ENCODE assay signal across 8 mouse cellular contexts in genomic region chr16:77535021-77535420, GRCm38 (mm10).
DNase-seq lines count a peak whose midpoint lies in the region; ATAC-seq and TF ChIP-seq lines count a peak whose summit lies in the region.

No protein-coding gene starts in this region.

- no peaks in the 10 kb centered on the region for H3K27me3 ChIP-seq in forebrain, embryonic 15.5 days
- H3K27me3 ChIP-seq in forebrain, embryonic 16.5 days (replicated peaks; ENCODE audit: control insufficient read depth, insufficient read depth, low read length): no peaks in the 10 kb centered on the region
- H3K27me3 ChIP-seq in midbrain, embryonic 13.5 days: no peaks in the 10 kb centered on the region
- no peaks in the 10 kb centered on the region for H3K27me3 ChIP-seq in midbrain, embryonic 10.5 days (ENCODE audit: low read depth, poor library complexity, severe bottlenecking)
- H3K27me3 ChIP-seq in hindbrain, embryonic 14.5 days (ENCODE audit: control insufficient read depth, insufficient read depth, low read length): no peaks in the 10 kb centered on the region
- no peaks in the 10 kb centered on the region for H3K27me3 ChIP-seq in stomach, postnatal 0 days (ENCODE audit: control insufficient read depth, insufficient read depth, low read length)

- no peak overlapping the region for H3K9ac ChIP-seq in forebrain, embryonic 15.5 days (replicated peaks)
- H3K9ac ChIP-seq in forebrain, embryonic 16.5 days (replicated peaks; ENCODE audit: low read depth, low read length): no peak overlapping the region
- no peak overlapping the region for H3K9ac ChIP-seq in midbrain, embryonic 13.5 days (replicated peaks)
- H3K9ac ChIP-seq in hindbrain, embryonic 14.5 days: no peak overlapping the region
- no peak overlapping the region for H3K9ac ChIP-seq in stomach, postnatal 0 days (ENCODE audit: low read length)

- 0 out of 2 replicates have a peak, but pooled peaks cover 2% of the 10 kb centered on the region for H3K36me3 ChIP-seq in forebrain, embryonic 15.5 days
- 0 out of 2 replicates have a peak, but pooled peaks cover 2% of the 10 kb centered on the region for H3K36me3 ChIP-seq in forebrain, embryonic 16.5 days (ENCODE audit: control insufficient read depth, insufficient read depth)
- H3K36me3 ChIP-seq in midbrain, embryonic 13.5 days: peaks cover 6% of the 10 kb centered on the region; the same call in 1 of the 2 replicates
- peaks cover 8% of the 10 kb centered on the region; the same call in 1 of the 2 replicates for H3K36me3 ChIP-seq in midbrain, embryonic 10.5 days
- no peaks in the 10 kb centered on the region for H3K36me3 ChIP-seq in hindbrain, embryonic 14.5 days (replicated peaks; ENCODE audit: control insufficient read depth, insufficient read depth)
- H3K36me3 ChIP-seq in stomach, postnatal 0 days (ENCODE audit: control insufficient read depth, insufficient read depth, low read length): no peaks in the 10 kb centered on the region

- DNase-seq in midbrain, embryonic 10.5 days (ENCODE audit: low spot score): no peak
- DNase-seq in hindbrain, embryonic 14.5 days (ENCODE audit: low spot score): peak; percentile 64
- DNase-seq in stomach, postnatal 0 days (ENCODE audit: low spot score): no peak
- DNase-seq in testis, postnatal 14 days (ENCODE audit: low spot score): no peak
- DNase-seq in gastrocnemius, postnatal 4 days (ENCODE audit: low spot score in 2 of 2): no peak

- no peak overlapping the region for H3K4me3 ChIP-seq in forebrain, embryonic 15.5 days
- no peak overlapping the region for H3K4me3 ChIP-seq in forebrain, embryonic 16.5 days (replicated peaks; ENCODE audit: low read length)
- no peak overlapping the region for H3K4me3 ChIP-seq in midbrain, embryonic 13.5 days (replicated peaks)
- no peak overlapping the region for H3K4me3 ChIP-seq in midbrain, embryonic 10.5 days
- no peak overlapping the region for H3K4me3 ChIP-seq in hindbrain, embryonic 14.5 days (replicated peaks; ENCODE audit: low read length)
- no peak overlapping the region for H3K4me3 ChIP-seq in stomach, postnatal 0 days (ENCODE audit: low read depth, low read length)

- H3K9me3 ChIP-seq in forebrain, embryonic 15.5 days: no peaks in the 10 kb centered on the region
- H3K9me3 ChIP-seq in forebrain, embryonic 16.5 days (ENCODE audit: control insufficient read depth, low read length): no peaks in the 10 kb centered on the region
- no peaks in the 10 kb centered on the region; the same call in 1 of the 2 replicates for H3K9me3 ChIP-seq in midbrain, embryonic 13.5 days
- H3K9me3 ChIP-seq in midbrain, embryonic 10.5 days (replicated peaks): no peaks in the 10 kb centered on the region
- peaks cover 5% of the 10 kb centered on the region for H3K9me3 ChIP-seq in hindbrain, embryonic 14.5 days (ENCODE audit: control insufficient read depth, low read length)
- H3K9me3 ChIP-seq in stomach, postnatal 0 days (ENCODE audit: control insufficient read depth, low read length): 0 out of 2 replicates have a peak, but pooled peaks cover 3% of the 10 kb centered on the region

- H3K4me2 ChIP-seq in forebrain, embryonic 15.5 days (replicated peaks): no peak overlapping the region
- H3K4me2 ChIP-seq in forebrain, embryonic 16.5 days (ENCODE audit: low read length): no peak overlapping the region
- H3K4me2 ChIP-seq in midbrain, embryonic 13.5 days (replicated peaks): no peak overlapping the region
- H3K4me2 ChIP-seq in hindbrain, embryonic 14.5 days (replicated peaks): no peak overlapping the region
- no peak overlapping the region for H3K4me2 ChIP-seq in stomach, postnatal 0 days (replicated peaks; ENCODE audit: low read depth)

- TF ChIP-seq CTCF in stomach, postnatal 0 days (IDR thresholded peaks at IDR 0.05; ENCODE audit: low read depth): peak; percentile 75

- no peak for TF ChIP-seq EP300 in stomach, postnatal 0 days (optimal IDR thresholded peaks at IDR 0.05)

- peak overlapping the region; percentile 41 for H3K27ac ChIP-seq in forebrain, embryonic 15.5 days (replicated peaks)
- no peak overlapping the region for H3K27ac ChIP-seq in forebrain, embryonic 16.5 days (ENCODE audit: low read length)
- H3K27ac ChIP-seq in midbrain, embryonic 13.5 days: peak overlapping the region; percentile 84; the same call in 1 of the 2 replicates
- no peak overlapping the region; the same call in 1 of the 2 replicates for H3K27ac ChIP-seq in midbrain, embryonic 10.5 days (replicated peaks)
- peak overlapping the region; percentile 97 for H3K27ac ChIP-seq in hindbrain, embryonic 14.5 days
- no peak overlapping the region for H3K27ac ChIP-seq in stomach, postnatal 0 days (replicated peaks)

- no peak for ATAC-seq in forebrain, embryonic 15.5 days (replicated peaks)
- no peak for ATAC-seq in forebrain, embryonic 16.5 days
- ATAC-seq in midbrain, embryonic 13.5 days: no peak
- no peak for ATAC-seq in hindbrain, embryonic 14.5 days (ENCODE audit: low FRiP score)
- no peak for ATAC-seq in stomach, postnatal 0 days (ENCODE audit: low FRiP score, low TSS enrichment)

- 77% methylated on average over 3 of the region's 3 CpGs for WGBS in forebrain, embryonic 15.5 days
- WGBS in forebrain, embryonic 16.5 days: 92% methylated on average over 3 of the region's 3 CpGs
- 81% methylated on average over 3 of the region's 3 CpGs for WGBS in midbrain, embryonic 13.5 days
- WGBS in midbrain, embryonic 10.5 days: 83% methylated on average over 3 of the region's 3 CpGs
- 87% methylated on average over 3 of the region's 3 CpGs for WGBS in hindbrain, embryonic 14.5 days
- WGBS in stomach, postnatal 0 days: 100% methylated on average over 3 of the region's 3 CpGs

- peaks cover 24% of the 10 kb centered on the region for H3K4me1 ChIP-seq in forebrain, embryonic 15.5 days
- H3K4me1 ChIP-seq in forebrain, embryonic 16.5 days (replicated peaks; ENCODE audit: control insufficient read depth, insufficient read depth, low read length): peaks cover 18% of the 10 kb centered on the region
- peaks cover 30% of the 10 kb centered on the region for H3K4me1 ChIP-seq in midbrain, embryonic 13.5 days (replicated peaks)
- H3K4me1 ChIP-seq in midbrain, embryonic 10.5 days: peaks cover 9% of the 10 kb centered on the region; the same call in 1 of the 2 replicates
- H3K4me1 ChIP-seq in hindbrain, embryonic 14.5 days (replicated peaks; ENCODE audit: control insufficient read depth, insufficient read depth, low read length): peaks cover 19% of the 10 kb centered on the region; the same call in 1 of the 2 replicates
- no peaks in the 10 kb centered on the region for H3K4me1 ChIP-seq in stomach, postnatal 0 days (replicated peaks; ENCODE audit: control insufficient read depth, insufficient read depth)

Comparison
In these comparisons a context has a peak if more than half of its experiments do, and no peak if none do; other contexts are left out.
1. H3K27ac ChIP-seq: peak in forebrain, embryonic 15.5 days (single experiment), midbrain, embryonic 13.5 days (single experiment) and hindbrain, embryonic 14.5 days (single experiment); none in forebrain, embryonic 16.5 days (single experiment), midbrain, embryonic 10.5 days (single experiment) and stomach, postnatal 0 days (single experiment).